Mouse (Mus musculus): ENCODE results near the gene Gm49450.

GRCm38 (mm10) chr15:98893940-98894745 is 59.2 kb downstream of the Gm49450 start, which contains the start of gene Rhebl1:
- TF ChIP-seq CTCF (IDR thresholded peaks at IDR 0.05; ENCODE audit: borderline replicate concordance, extremely low read depth, insufficient read depth, insufficient read length) = no peak
- no peak for TF ChIP-seq POLR2A (IDR thresholded peaks at IDR 0.05; ENCODE audit: borderline replicate concordance, extremely low read depth, insufficient read depth, insufficient read length, poor library complexity, severe bottlenecking)

Measured in brain, embryonic 14.5 days (tissue).